Mouse (Mus musculus) liver, embryonic 12.5 days (tissue): ENCODE results near the gene H2-DMb1. TPM values are rescaled to one million over a fixed set of nuclear protein-coding genes. Genes with fewer than 3 reads are reported as not detected.
"Not testable (repeated sequence)": the region's sequence is repeated elsewhere in the genome, so short reads cannot be mapped to it uniquely, and the experiment has no call there.

Experiments used
- ATAC-seq: fragments of 200-750 bp; cut with Nextera tagmentation; 2 replicates; pipeline ENCODE4 v1.8.0; 2017; ENCODE audit warnings: moderate number of reproducible peaks, mild to moderate bottlenecking, moderate library complexity
- H3K27ac ChIP-seq: fragments of 300-500 bp; sonication (generic); 2 replicates; pipeline ENCODE4 v1.5.1; 2016; ENCODE audit warnings: mild to moderate bottlenecking
- H3K27me3 ChIP-seq: fragments of 300-500 bp; sonication (generic); replicated peaks from 2 replicates; pipeline ENCODE4 v1.6.1; 2016; ENCODE audit warnings: mild to moderate bottlenecking, moderate library complexity
- H3K36me3 ChIP-seq: fragments of 300-500 bp; sonication (generic); 2 replicates; pipeline ENCODE4 v1.6.1; 2016; ENCODE audit warnings: mild to moderate bottlenecking, moderate library complexity
- H3K4me1 ChIP-seq: fragments of 300-500 bp; sonication (generic); 2 replicates; pipeline ENCODE4 v1.6.1; 2016
- H3K4me2 ChIP-seq: fragments of 300-500 bp; sonication (generic); 2 replicates; pipeline ENCODE4 v1.6.1; 2016; ENCODE audit warnings: mild to moderate bottlenecking, moderate library complexity
- H3K4me3 ChIP-seq: fragments of 300-500 bp; sonication (generic); 2 replicates; pipeline ENCODE4 v1.5.1; 2016; ENCODE audit warnings: mild to moderate bottlenecking, moderate library complexity
- H3K9ac ChIP-seq: fragments of 300-500 bp; sonication (generic); 2 replicates; pipeline ENCODE4 v1.6.1; 2016; ENCODE audit warnings: mild to moderate bottlenecking, moderate library complexity
- H3K9me3 ChIP-seq: fragments of 300-500 bp; sonication (generic); replicated peaks from 2 replicates; pipeline ENCODE4 v1.6.1; 2016; ENCODE audit warnings: mild to moderate bottlenecking, moderate library complexity
- WGBS: fragments of 180-500 bp; shearing (Covaris S2); methylation state at CpG from one replicate; pipeline ENCODE4 v1.1.7; 2016; ENCODE audit not compliant: insufficient replicate concordance; 5-methylcytosine and 5-hydroxymethylcytosine counted together
- polyA plus RNA-seq: library from polyadenylated mRNA; unstranded; fragments of >200 nt; fragmentation: Nextera tagmentation; extraction: Ambion mirVana; gene quantifications from 2 replicates; pipeline ENCODE4 v1.2.1, GENCODE M21; 2016

The H2-DMb1 gene
- polyA plus RNA-seq, 1 experiment from 2014 or later, result 0.21 TPM

DNA sequence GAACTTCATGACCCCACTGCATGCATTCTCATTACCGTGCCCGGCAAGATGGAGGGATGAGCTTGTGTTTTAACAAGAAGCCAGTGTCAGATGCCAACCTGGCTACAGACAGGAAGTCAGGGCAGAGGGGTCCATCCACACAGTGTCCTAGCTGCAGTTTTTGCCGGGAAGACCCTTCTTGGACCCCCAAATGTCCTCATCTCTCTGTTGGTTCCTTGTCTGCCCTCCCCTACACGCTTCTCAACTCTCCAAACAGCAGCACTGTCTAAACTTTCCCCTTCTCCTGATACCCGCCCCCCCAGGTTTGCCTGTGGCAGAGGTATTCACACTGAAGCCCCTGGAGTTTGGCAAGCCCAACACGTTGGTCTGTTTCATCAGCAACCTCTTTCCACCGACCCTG is 15.3 kb upstream of the H2-DMb1 start:
- peaks cover 65% of the 10 kb centered on the region for H3K27me3 ChIP-seq
- no peaks in the 10 kb centered on the region for H3K9me3 ChIP-seq
- ATAC-seq, result no peak
- peaks cover 22% of the 10 kb centered on the region for H3K4me1 ChIP-seq
- H3K9ac ChIP-seq, result no peak overlapping the region
- 64% methylated on average over 7 of the region's 7 CpGs for WGBS
- H3K4me3 ChIP-seq, result no peak overlapping the region
- H3K4me2 ChIP-seq, result no peak overlapping the region
- no peak overlapping the region for H3K27ac ChIP-seq
- no peaks in the 10 kb centered on the region for H3K36me3 ChIP-seq

DNA sequence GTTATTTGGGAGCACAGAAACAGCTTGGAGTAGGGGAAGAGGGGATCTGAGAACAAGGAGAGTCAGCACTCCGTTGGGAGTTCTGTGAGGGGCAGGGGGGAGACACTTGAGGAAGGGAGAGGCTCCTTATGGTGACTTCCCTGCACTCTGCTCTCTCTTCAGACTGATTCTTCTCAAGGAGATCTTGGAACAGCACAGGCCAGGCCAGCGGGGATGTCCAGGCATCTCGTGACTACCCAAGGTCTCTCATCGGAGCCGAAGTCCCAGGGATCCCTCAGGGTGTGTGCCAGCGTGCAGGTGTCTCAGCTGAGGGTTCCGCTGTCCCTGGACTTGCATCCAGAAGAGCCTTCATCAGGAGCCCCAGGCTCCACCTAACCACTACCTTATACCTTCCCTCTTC is 14.2 kb upstream of the H2-DMb1 start:
- H3K9me3 ChIP-seq, result no peaks in the 10 kb centered on the region
- H3K4me1 ChIP-seq, result peaks cover 22% of the 10 kb centered on the region
- no peak overlapping the region for H3K4me2 ChIP-seq
- peaks cover 65% of the 10 kb centered on the region for H3K27me3 ChIP-seq
- 77% methylated on average over 7 of the region's 7 CpGs for WGBS
- H3K36me3 ChIP-seq, result no peaks in the 10 kb centered on the region
- no peak for ATAC-seq
- no peak overlapping the region for H3K9ac ChIP-seq
- H3K27ac ChIP-seq, result no peak overlapping the region
- no peak overlapping the region for H3K4me3 ChIP-seq

DNA sequence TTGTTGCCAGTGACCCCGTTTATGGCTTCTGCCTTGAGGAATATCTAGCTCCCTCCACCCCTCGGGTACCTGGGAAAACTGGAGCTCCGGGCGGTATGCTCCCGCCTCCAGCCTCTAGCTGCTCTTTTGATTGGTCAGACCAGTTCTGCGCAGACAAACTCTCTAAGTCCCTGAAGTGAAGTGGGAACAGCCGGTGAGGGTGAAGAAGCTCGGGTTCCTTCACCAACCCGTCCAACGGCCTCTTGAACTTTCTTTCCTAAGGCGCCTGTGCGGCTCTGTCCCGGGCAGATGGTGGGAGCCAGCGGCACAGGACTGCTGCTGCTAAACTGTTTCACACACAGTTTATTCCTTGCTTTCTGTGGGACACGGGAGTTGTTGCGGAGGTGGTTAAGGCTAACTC is 13.5 kb upstream of the H2-DMb1 start:
- Histone ChIP-seq H3K27me3 (peaks cover 65% of the 10 kb centered on the region), H3K27ac (no peak overlapping the region), H3K9ac (no peak overlapping the region), H3K4me3 (peak overlapping the region; percentile 26), H3K4me2 (peak overlapping the region; percentile 64), H3K4me1 (peaks cover 22% of the 10 kb centered on the region), H3K36me3 (no peaks in the 10 kb centered on the region), H3K9me3 (no peaks in the 10 kb centered on the region)
- no peak for ATAC-seq
- 5% methylated on average over 16 of the region's 16 CpGs for WGBS

DNA sequence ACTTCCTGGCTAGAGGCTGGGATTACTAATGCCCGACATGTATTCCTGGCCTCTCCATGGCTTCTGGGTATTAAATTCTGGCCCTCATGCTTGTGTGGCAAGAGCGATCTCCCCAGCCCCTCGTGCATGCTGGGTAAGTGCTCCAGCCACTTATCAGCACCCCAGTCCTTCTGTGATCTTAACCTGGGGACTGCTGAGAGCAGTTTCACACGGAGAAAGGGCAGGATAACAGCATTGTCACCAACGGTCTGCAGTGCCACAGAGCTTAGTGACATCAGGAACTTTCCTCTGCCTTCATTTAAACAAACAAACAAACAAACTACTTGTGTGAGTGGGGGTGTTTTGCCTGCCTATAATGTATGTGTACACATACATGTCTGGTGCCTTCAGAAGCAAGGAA is 12.6 kb upstream of the H2-DMb1 start:
- WGBS, result 5% methylated on average over 5 of the region's 5 CpGs

DNA sequence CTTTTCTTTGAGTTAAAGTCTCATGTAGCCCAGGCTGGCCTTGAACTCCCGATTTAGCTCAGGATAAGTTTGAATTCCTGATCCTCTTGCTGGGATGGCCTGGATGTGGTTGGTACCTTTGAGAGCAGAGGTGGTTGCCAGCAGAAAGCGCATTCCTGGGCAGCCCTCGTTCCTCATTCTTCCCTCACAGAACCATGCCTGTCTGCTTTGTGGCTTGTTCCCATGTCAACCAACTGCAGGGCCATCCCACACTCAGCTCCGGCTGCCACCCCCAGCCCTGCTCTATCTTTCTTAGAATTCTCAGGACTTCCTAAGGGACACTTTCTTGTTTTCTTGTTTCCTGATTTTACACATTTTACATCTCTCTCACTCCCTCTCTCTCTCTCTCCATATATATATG is 11.4 kb upstream of the H2-DMb1 start:
- Histone ChIP-seq H3K4me1 (peaks cover 14% of the 10 kb centered on the region), H3K9me3 (no peaks in the 10 kb centered on the region), H3K9ac (no peak overlapping the region), H3K27me3 (peaks cover 56% of the 10 kb centered on the region), H3K36me3 (no peaks in the 10 kb centered on the region), H3K27ac (no peak overlapping the region), H3K4me3 (no peak overlapping the region), H3K4me2 (no peak overlapping the region)
- WGBS, result 34% methylated on average over 4 of the region's 4 CpGs
- ATAC-seq, result no peak

More for the DNA sequence above, 12.6 kb upstream of the H2-DMb1 start:
- peak overlapping the region; percentile 26 for H3K4me3 ChIP-seq
- H3K9me3 ChIP-seq, result no peaks in the 10 kb centered on the region
- H3K27me3 ChIP-seq, result peaks cover 65% of the 10 kb centered on the region
- no peaks in the 10 kb centered on the region for H3K36me3 ChIP-seq
- H3K27ac ChIP-seq, result no peak overlapping the region
- H3K9ac ChIP-seq, result no peak overlapping the region
- ATAC-seq, result no peak
- H3K4me1 ChIP-seq, result peaks cover 22% of the 10 kb centered on the region
- peak overlapping the region; percentile 64 for H3K4me2 ChIP-seq

DNA sequence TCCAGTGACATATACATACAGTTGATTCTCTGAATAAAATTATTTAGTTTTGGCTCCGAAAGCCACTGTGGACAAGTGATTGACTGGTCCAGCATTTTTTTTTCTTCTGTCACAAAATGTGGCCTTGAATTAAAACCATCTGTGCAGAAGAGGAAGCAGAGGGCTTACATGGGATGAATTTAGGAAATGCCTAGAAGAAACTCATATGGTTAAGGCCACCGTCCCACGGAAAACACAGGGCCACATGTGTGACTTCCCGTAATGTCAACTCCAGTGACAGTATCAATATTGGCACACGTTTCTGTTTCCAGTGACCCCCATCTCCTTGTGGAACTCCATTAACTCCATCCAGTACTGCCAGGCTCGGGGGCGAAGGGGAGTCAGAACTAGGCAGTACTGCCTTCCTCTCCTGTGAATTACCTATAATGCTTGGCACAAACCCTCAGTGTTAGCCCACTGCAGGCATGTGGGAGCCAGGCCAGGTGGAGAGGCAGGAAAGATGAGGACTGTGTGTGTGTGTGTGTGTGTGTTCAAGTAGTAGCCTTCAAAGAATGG is 10.3 kb upstream of the H2-DMb1 start:
- H3K9me3 ChIP-seq, result no peaks in the 10 kb centered on the region
- peaks cover 14% of the 10 kb centered on the region for H3K4me1 ChIP-seq
- H3K27ac ChIP-seq, result no peak overlapping the region
- no peak overlapping the region for H3K9ac ChIP-seq
- no peak overlapping the region for H3K4me3 ChIP-seq
- no peak for ATAC-seq
- no peaks in the 10 kb centered on the region for H3K36me3 ChIP-seq
- WGBS, result 56% methylated on average over 7 of the region's 7 CpGs
- peaks cover 45% of the 10 kb centered on the region for H3K27me3 ChIP-seq
- no peak overlapping the region for H3K4me2 ChIP-seq

DNA sequence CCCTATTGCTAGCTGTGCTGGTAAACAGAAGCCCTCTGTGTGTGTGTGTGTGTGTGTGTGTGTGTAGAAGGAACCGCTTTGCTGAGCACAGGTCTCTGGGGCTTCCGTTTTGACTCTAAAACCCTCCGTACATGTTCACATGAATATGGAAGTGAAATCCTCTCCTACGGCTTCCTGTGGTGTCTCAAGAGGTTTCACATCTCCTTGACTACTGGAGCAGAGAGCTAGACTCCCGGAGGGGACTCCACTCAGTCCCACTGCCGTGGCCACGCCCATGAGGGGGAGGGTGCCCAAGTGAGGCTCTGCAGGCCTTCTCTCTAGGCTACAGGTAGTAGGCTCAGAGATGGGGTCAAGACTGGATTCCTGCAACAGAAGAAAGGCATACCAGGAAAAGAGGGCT is 9.8 kb upstream of the H2-DMb1 start, which contains the start of gene H2-DMb2:
H2-DMb2 (plus strand) TSS at position 275 of the 400 bp plus-strand sequence.
- Histone ChIP-seq H3K27me3 (peaks cover 40% of the 10 kb centered on the region), H3K9me3 (no peaks in the 10 kb centered on the region), H3K4me1 (peaks cover 14% of the 10 kb centered on the region), H3K27ac (no peak within 1 kb of the TSS), H3K9ac (no peak within 1 kb of the TSS), H3K4me2 (no peak within 1 kb of the TSS), H3K36me3 (no peaks in the 10 kb centered on the region), H3K4me3 (no peak within 1 kb of the TSS)
- ATAC-seq, result peak; percentile 30; the same call in 1 of the 2 replicates
- 15% methylated on average over 7 of the region's 7 CpGs for WGBS

DNA sequence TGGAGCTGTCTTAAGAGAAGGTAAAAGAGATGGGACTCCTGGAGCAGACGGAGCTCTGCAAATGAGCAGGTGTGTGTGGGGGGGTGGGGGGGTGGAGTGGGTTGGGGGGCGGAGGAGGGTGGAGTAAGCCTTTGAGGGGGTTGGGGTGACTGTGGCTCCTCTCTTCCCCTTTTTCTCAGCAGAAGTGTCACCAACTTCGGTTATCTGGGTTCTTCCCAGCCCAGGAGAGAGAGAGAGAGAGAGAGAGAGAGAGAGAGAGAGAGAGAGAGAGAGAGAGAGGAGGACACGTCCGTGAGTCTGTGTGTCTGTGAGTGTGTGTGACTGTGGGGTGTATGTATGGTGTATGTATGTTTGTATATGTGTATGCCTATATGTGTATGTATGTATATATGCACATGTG is 9.4 kb upstream of the H2-DMb1 start:
- Histone ChIP-seq H3K27ac (no peak overlapping the region), H3K9me3 (no peaks in the 10 kb centered on the region)
- WGBS, result 21% methylated on average over 5 of the region's 5 CpGs

DNA sequence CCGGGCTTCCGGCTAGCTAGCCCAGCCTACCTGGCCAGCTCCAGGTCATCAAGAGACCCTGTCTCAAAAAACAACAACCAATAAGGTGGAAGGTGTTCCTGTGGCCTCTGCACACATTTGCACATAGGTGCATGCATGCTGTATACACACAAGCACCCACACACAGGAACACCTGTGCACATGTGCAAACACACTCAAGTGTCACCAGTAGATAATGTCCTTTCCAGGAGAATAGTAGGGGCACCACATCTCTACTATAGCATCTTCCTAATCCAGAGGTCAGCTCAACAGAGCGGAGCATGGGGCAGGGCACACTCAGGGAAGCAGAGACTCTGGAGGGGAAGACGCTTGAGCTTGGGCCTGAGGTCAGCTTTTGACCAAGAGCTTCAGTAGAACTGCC is 8.7 kb upstream of the H2-DMb1 start:
- peaks cover 14% of the 10 kb centered on the region for H3K4me1 ChIP-seq
- not testable (repeated sequence) for H3K27ac ChIP-seq, H3K4me2 ChIP-seq, H3K4me3 ChIP-seq, H3K9ac ChIP-seq, H3K9me3 ChIP-seq, H3K36me3 ChIP-seq, ATAC-seq
- WGBS, result 75% methylated on average over 4 of the region's 4 CpGs
- H3K27me3 ChIP-seq, result peaks cover 28% of the 10 kb centered on the region

More for the DNA sequence above, 9.4 kb upstream of the H2-DMb1 start:
- H3K4me2 ChIP-seq, result no peak overlapping the region
- peaks cover 36% of the 10 kb centered on the region for H3K27me3 ChIP-seq
- no peaks in the 10 kb centered on the region for H3K36me3 ChIP-seq
- H3K4me3 ChIP-seq, result no peak overlapping the region
- H3K4me1 ChIP-seq, result peaks cover 14% of the 10 kb centered on the region
- no peak for ATAC-seq
- no peak overlapping the region for H3K9ac ChIP-seq

DNA sequence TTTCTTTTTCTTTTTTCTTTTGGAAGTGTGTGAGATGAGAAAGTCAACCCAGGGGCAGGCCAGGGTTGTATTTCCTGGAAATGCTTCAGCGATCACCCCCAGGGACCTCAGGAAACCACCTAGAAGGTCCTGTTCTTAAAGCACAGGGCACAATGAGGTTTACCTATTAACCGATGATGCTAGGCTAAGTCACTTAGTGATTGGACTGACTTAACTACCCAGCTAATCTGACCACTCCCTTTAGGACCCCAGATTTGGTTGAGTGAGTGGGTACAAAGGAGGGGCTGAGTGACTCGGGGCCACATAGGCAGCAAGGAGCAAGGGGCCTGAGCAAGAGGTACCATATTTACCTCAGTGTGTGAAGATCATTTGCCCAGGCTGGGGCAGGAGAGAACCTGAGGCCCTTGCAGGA is 7.9 kb upstream of the H2-DMb1 start:
- Histone ChIP-seq H3K4me1 (peaks cover 6% of the 10 kb centered on the region), H3K9me3 (no peaks in the 10 kb centered on the region), H3K27me3 (peaks cover 21% of the 10 kb centered on the region), H3K4me3 (no peak overlapping the region), H3K4me2 (no peak overlapping the region), H3K9ac (no peak overlapping the region), H3K27ac (no peak overlapping the region), H3K36me3 (no peaks in the 10 kb centered on the region)
- ATAC-seq, result no peak
- WGBS, result 63% methylated on average over 3 of the region's 3 CpGs

DNA sequence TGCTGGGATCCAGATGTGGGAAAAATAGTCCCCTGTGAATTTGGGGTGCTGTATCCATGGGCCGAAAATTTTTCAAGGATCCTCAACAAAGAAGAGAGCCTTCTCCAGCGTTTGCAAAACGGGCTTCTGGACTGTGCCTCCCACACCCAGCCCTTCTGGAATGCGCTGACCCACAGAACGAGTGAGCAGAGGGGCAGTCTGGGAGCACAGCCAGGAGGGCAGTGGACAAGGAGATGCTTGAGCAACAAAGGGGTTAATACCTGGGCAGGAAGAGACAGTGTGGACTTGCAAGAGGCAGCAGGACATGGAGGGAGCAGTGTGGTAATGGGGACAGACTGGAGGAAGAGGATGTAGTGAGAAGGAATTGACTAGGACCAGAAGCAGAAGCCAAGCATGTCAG is 2.7 kb downstream of the H2-DMb1 start:
- Histone ChIP-seq H3K9me3 (no peaks in the 10 kb centered on the region), H3K9ac (no peak overlapping the region), H3K27ac (no peak overlapping the region), H3K36me3 (no peaks in the 10 kb centered on the region), H3K27me3 (peaks cover 3% of the 10 kb centered on the region; the same call in 1 of the 2 replicates), H3K4me1 (no peaks in the 10 kb centered on the region), H3K4me3 (no peak overlapping the region), H3K4me2 (no peak overlapping the region)
- no peak for ATAC-seq
- WGBS, result 49% methylated on average over 5 of the region's 5 CpGs

DNA sequence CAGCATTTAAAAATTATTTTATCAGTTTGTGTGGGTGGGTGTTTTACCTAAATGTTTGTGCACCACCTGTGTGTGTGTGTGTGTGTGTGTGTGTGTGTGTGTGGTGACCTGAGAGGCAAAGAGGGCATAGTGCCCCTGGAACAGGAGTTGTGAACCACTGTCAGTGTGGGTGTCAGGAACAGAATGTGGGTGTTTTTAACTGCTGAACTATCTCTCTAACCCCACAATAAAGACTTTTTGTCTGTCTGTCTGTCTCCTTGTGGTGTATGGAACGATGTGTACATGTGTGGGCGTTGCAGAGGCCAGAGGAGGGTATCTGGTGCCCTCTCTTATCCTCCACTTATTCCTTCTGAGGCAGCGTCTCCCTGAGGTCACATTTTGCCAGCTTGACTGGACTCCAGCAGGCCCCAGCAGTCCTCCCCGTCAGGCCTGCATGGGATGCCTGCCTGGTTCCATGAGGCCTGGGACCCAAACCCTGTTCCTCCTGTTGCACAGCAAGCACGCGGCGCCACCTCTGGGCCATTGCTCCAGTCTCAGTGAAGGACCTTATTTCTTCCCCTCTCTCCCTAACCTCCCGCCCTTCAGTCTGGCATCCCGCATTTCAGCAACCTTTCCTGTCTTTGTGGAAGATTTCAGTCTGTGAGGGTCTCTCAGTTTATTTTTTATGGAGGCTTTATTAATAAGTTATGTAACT is 11.5 kb downstream of the H2-DMb1 start:
- H3K4me1 ChIP-seq, result no peaks in the 10 kb centered on the region
- no peak overlapping the region for H3K4me3 ChIP-seq
- ATAC-seq, result no peak
- H3K4me2 ChIP-seq, result no peak overlapping the region
- peaks cover 15% of the 10 kb centered on the region for H3K27me3 ChIP-seq
- H3K9me3 ChIP-seq, result 0 out of 2 replicates have a peak, but pooled peaks cover 4% of the 10 kb centered on the region
- no peaks in the 10 kb centered on the region for H3K36me3 ChIP-seq
- H3K27ac ChIP-seq, result no peak overlapping the region
- WGBS, result 47% methylated on average over 9 of the region's 9 CpGs
- H3K9ac ChIP-seq, result no peak overlapping the region
